ENCODE assay signal across 15 mouse cellular contexts in the genomic region with DNA sequence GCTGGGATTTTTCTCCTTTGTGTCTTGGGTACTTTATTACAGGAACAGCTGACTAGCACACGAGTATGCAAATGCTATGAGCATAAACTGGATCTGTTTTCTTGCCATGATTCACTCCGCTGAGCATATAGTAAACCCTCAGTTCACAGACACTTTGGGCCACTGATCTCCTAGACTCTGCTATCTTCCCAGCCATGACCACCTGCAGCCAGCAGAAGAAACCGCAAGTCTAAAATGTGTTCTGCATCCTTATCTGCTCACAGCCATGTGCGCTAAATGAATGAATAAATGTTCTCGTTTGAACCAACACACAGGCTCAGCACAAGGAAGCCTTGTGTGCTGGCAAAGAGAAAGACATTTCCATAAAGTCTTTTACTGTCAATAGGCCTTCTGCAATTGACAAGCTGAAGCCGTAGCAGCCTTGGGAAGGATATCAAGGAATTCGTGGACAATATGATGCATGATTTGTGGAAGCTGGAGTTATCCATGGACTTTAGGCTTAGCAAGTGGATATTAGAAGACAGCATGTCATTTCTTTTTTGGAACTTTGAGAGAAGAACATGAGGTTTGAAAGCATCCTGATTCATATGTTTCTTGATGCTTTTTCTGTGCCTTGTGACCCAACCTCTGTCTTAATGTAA.
DNase-seq lines count a peak whose midpoint lies in the region; ATAC-seq and TF ChIP-seq lines count a peak whose summit lies in the region.
"Had no signal": no experiment of that assay in that cellular context is flagged by ENCODE, and none has a peak within 500 bp of the region (broad histone marks: within the 10 kb centered on the region; RNA-seq: fewer than 3 reads in every experiment).

No protein-coding gene starts in this region.

- H3K4me1 ChIP-seq in CH12.LX (ENCODE audit: control insufficient read depth in 1 of 2, insufficient read depth in 2 of 2): peaks cover 14 to 43% of the 10 kb centered on the region in 2 experiments
- H3K4me1 ChIP-seq in liver, embryonic 12.5 days: peaks cover 16% of the 10 kb centered on the region
- H3K4me1 ChIP-seq in embryonic facial prominence, embryonic 10.5 days: peaks cover 27% of the 10 kb centered on the region

- no peak overlapping the region for H3K4me3 ChIP-seq in layer of hippocampus, adult 2 months
- no peak overlapping the region for H3K4me3 ChIP-seq in CH12.LX (replicated peaks in 1 of 3; ENCODE audit: low read depth in 2 of 3, low read length in 2 of 3, poor library complexity in 1 of 3)
- no peak overlapping the region for H3K4me3 ChIP-seq in liver, embryonic 12.5 days
- H3K4me3 ChIP-seq in embryonic facial prominence, embryonic 10.5 days: no peak overlapping the region
- H3K4me3 ChIP-seq: embryonic facial prominence, embryonic 13.5 days; heart, embryonic 12.5 days; limb, embryonic 13.5 days had no signal

- H3K4me2 ChIP-seq in CH12.LX (ENCODE audit: insufficient read depth, low read depth, poor library complexity, severe bottlenecking): no peak overlapping the region
- no peak overlapping the region for H3K4me2 ChIP-seq in liver, embryonic 12.5 days
- H3K4me2 ChIP-seq: embryonic facial prominence, embryonic 13.5 days; heart, embryonic 12.5 days; limb, embryonic 13.5 days had no signal

- no peak for DNase-seq in layer of hippocampus, adult 2 months (ENCODE audit: low spot score in 2 of 2)
- no peak for DNase-seq in layer of hippocampus, postnatal 25 days (ENCODE audit: extremely low spot score in 1 of 2, low spot score in 1 of 2)
- DNase-seq in CH12.LX (ENCODE audit: extremely low read depth): peak; percentile 12
- DNase-seq in brain, embryonic 14.5 days (ENCODE audit: low read depth): peak; percentile 63
- DNase-seq in embryonic facial prominence, embryonic 10.5 days (ENCODE audit: low spot score): no peak
- no peak for DNase-seq in urinary bladder, adult 18-20 months (ENCODE audit: low spot score in 2 of 2)
- DNase-seq: adrenal gland, postnatal 25 days; cerebellum, adult 9-10 months; kidney, postnatal 25 days; lung, postnatal 4 days; spleen, adult 18-20 months had no signal

- H3K9ac ChIP-seq in CH12.LX (ENCODE audit: insufficient read depth, low read depth): no peak overlapping the region
- no peak overlapping the region for H3K9ac ChIP-seq in liver, embryonic 12.5 days
- H3K9ac ChIP-seq: embryonic facial prominence, embryonic 13.5 days; heart, embryonic 12.5 days; limb, embryonic 13.5 days had no signal

- 0 out of 2 replicates have a peak overlapping the region, but pooled peaks have one; percentile 28 for H3K27ac ChIP-seq in layer of hippocampus, adult 2 months
- no peak overlapping the region for H3K27ac ChIP-seq in CH12.LX (ENCODE audit: insufficient read depth, low read depth)
- H3K27ac ChIP-seq in liver, embryonic 12.5 days: no peak overlapping the region
- H3K27ac ChIP-seq in embryonic facial prominence, embryonic 10.5 days (replicated peaks): no peak overlapping the region; the same call in 1 of the 2 replicates
- H3K27ac ChIP-seq: embryonic facial prominence, embryonic 13.5 days; limb, embryonic 13.5 days had no signal

- no peaks in the 10 kb centered on the region for H3K79me2 ChIP-seq in CH12.LX (replicated peaks; ENCODE audit: control insufficient read depth, extremely low read depth, insufficient read depth, poor library complexity, severe bottlenecking)

- no peak for TF ChIP-seq RAD21 in CH12.LX (IDR thresholded peaks at IDR 0.05; ENCODE audit: low read depth, low read length)

- no peaks in the 10 kb centered on the region for H3K9me3 ChIP-seq in CH12.LX (replicated peaks; ENCODE audit: low read length)
- no peaks in the 10 kb centered on the region for H3K9me3 ChIP-seq in liver, embryonic 12.5 days (replicated peaks)
- H3K9me3 ChIP-seq in embryonic facial prominence, embryonic 10.5 days: no peaks in the 10 kb centered on the region
- H3K9me3 ChIP-seq: embryonic facial prominence, embryonic 13.5 days; heart, embryonic 12.5 days; limb, embryonic 13.5 days had no signal

- in situ Hi-C loops in CH12.LX (cut with MboI; ENCODE audit: low pct_ligation_motif_present, low pct_unique_long_range_greater_than_20kb, low sequenced_read_pairs): no loop called here

- TF ChIP-seq CTCF in layer of hippocampus, adult 2 months (conservative IDR thresholded peaks at IDR 0.05): no peak
- TF ChIP-seq CTCF in CH12.LX (conservative IDR thresholded peaks at IDR 0.05 in 1 of 2, IDR thresholded peaks at IDR 0.05 in 1 of 2; ENCODE audit: low read depth in 2 of 2, low read length in 2 of 2): no peak
- TF ChIP-seq CTCF in brain, embryonic 14.5 days (IDR thresholded peaks at IDR 0.05; ENCODE audit: borderline replicate concordance, extremely low read depth, insufficient read depth, insufficient read length): no peak

- dilution Hi-C loops in CH12.LX (cut with MboI; ENCODE audit: extremely low pct_ligation_motif_present, extremely low pct_unique_long_range_greater_than_20kb, low sequenced_read_pairs): no loop called here

- H3K36me3 ChIP-seq in CH12.LX (replicated peaks in 1 of 2; ENCODE audit: control insufficient read depth in 1 of 2, insufficient read depth in 1 of 2, low read length in 1 of 2): no peaks in the 10 kb centered on the region
- no peaks in the 10 kb centered on the region for H3K36me3 ChIP-seq in liver, embryonic 12.5 days
- H3K36me3 ChIP-seq in embryonic facial prominence, embryonic 10.5 days (replicated peaks): no peaks in the 10 kb centered on the region
- H3K36me3 ChIP-seq: embryonic facial prominence, embryonic 13.5 days; heart, embryonic 12.5 days; limb, embryonic 13.5 days had no signal

- WGBS in liver, embryonic 12.5 days (ENCODE audit: insufficient replicate concordance): 54% methylated on average over 7 of the region's 7 CpGs
- WGBS in embryonic facial prominence, embryonic 10.5 days: 90% methylated on average over 7 of the region's 7 CpGs

- no peak for TF ChIP-seq EP300 in CH12.LX (IDR thresholded peaks at IDR 0.05; ENCODE audit: low read length)

- peak; percentile 55 for TF ChIP-seq POLR2A in CH12.LX (IDR thresholded peaks at IDR 0.05; ENCODE audit: low read depth, low read length)
- TF ChIP-seq POLR2A in brain, embryonic 14.5 days (IDR thresholded peaks at IDR 0.05; ENCODE audit: borderline replicate concordance, extremely low read depth, insufficient read depth, insufficient read length, poor library complexity, severe bottlenecking): no peak

- peak; percentile 74 for ATAC-seq in liver, embryonic 12.5 days

- H3K27me3 ChIP-seq in CH12.LX (replicated peaks): no peaks in the 10 kb centered on the region
- H3K27me3 ChIP-seq in liver, embryonic 12.5 days (replicated peaks): no peaks in the 10 kb centered on the region
- H3K27me3 ChIP-seq in embryonic facial prominence, embryonic 10.5 days (replicated peaks; ENCODE audit: low read depth, poor library complexity, severe bottlenecking): peaks cover 10% of the 10 kb centered on the region; the same call in 1 of the 2 replicates
- H3K27me3 ChIP-seq: embryonic facial prominence, embryonic 13.5 days; heart, embryonic 12.5 days; limb, embryonic 13.5 days had no signal

TF ChIP-seq in CH12.LX, 34 proteins besides CTCF, POLR2A, EP300 and RAD21:
- TF ChIP-seq ETS1 (conservative IDR thresholded peaks at IDR 0.05; ENCODE audit: low read depth, low read length) (peak; percentile 65), KAT2A (IDR thresholded peaks at IDR 0.05; ENCODE audit: insufficient replicate concordance, low read length) (no peak), MYC (IDR thresholded peaks at IDR 0.05; ENCODE audit: low read depth, low read length) (no peak), BHLHE40 (IDR thresholded peaks at IDR 0.05; ENCODE audit: low read depth, low read length) (peak; percentile 90), ZMIZ1 (IDR thresholded peaks at IDR 0.05; ENCODE audit: low read depth, low read length) (peak; percentile 93), TBP (conservative IDR thresholded peaks at IDR 0.05; ENCODE audit: low read depth, low read length) (peak; percentile 92), NRF1 (IDR thresholded peaks at IDR 0.05; ENCODE audit: low read depth, low read length) (no peak)

Comparison
In these comparisons a context has a peak if more than half of its experiments do, and no peak if none do; other contexts are left out.
1. DNase-seq: peak in CH12.LX (single experiment) and brain, embryonic 14.5 days (single experiment); none in layer of hippocampus, adult 2 months (0 of 2), layer of hippocampus, postnatal 25 days (0 of 2), embryonic facial prominence, embryonic 10.5 days (single experiment) and urinary bladder, adult 18-20 months (0 of 2).